Mouse (Mus musculus): ENCODE measurements at regions not wholly inside any gene's neighbourhood (a gene's known extent, or its start where the extent isn't known, plus 50 kb on each side); places are given as distances from the start of the nearest gene placed in this dataset.

- Histone ChIP-seq H3K27me3 (ENCODE audit: insufficient read depth, low read length) (peaks cover 5% of the 10 kb centered on the region), H3K9me3 (ENCODE audit: low read length) (no peaks in the 10 kb centered on the region), H3K36me3 (ENCODE audit: insufficient read depth, low read length) (no peaks in the 10 kb centered on the region), H3K4me3 (replicated peaks; ENCODE audit: low read length) (no peak overlapping the region), H3K4me1 (replicated peaks; ENCODE audit: low read depth, low read length) (no peaks in the 10 kb centered on the region)
- TF ChIP-seq NANOG (IDR thresholded peaks at IDR 0.05; ENCODE audit: borderline replicate concordance, low read length): no peak
Measured at GRCm38 (mm10) chr8:116412703-116413102, 92.1 kb upstream of the Dynlrb2 start.

- no peaks in the 10 kb centered on the region for H3K4me1 ChIP-seq (replicated peaks; ENCODE audit: low read depth, low read length)
- H3K9me3 ChIP-seq (ENCODE audit: low read length): no peaks in the 10 kb centered on the region
- H3K27me3 ChIP-seq (ENCODE audit: insufficient read depth, low read length): peaks cover 2% of the 10 kb centered on the region; the same call in 1 of the 2 replicates
- TF ChIP-seq NANOG (IDR thresholded peaks at IDR 0.05; ENCODE audit: borderline replicate concordance, low read length): no peak
- TF ChIP-seq CTCF (conservative IDR thresholded peaks at IDR 0.05; ENCODE audit: low read length): no peak
- TF ChIP-seq POU5F1 (IDR thresholded peaks at IDR 0.05; ENCODE audit: borderline replicate concordance, low read length): no peak
- no peaks in the 10 kb centered on the region for H3K36me3 ChIP-seq (ENCODE audit: insufficient read depth, low read length)
- H3K4me3 ChIP-seq (replicated peaks; ENCODE audit: low read length): no peak overlapping the region
Measured at GRCm38 (mm10) chr8:116410041-116410440, 94.7 kb upstream of the Dynlrb2 start.

- Histone ChIP-seq H3K4me3 (replicated peaks; ENCODE audit: low read length) (no peak overlapping the region), H3K36me3 (ENCODE audit: insufficient read depth, low read length) (no peaks in the 10 kb centered on the region), H3K4me1 (replicated peaks; ENCODE audit: low read depth, low read length) (no peaks in the 10 kb centered on the region), H3K9me3 (ENCODE audit: low read length) (no peaks in the 10 kb centered on the region), H3K27me3 (ENCODE audit: insufficient read depth, low read length) (peaks cover 2% of the 10 kb centered on the region; the same call in 1 of the 2 replicates)
- TF ChIP-seq CTCF (conservative IDR thresholded peaks at IDR 0.05; ENCODE audit: low read length) (no peak), POU5F1 (IDR thresholded peaks at IDR 0.05; ENCODE audit: borderline replicate concordance, low read length) (no peak), NANOG (IDR thresholded peaks at IDR 0.05; ENCODE audit: borderline replicate concordance, low read length) (no peak)
Measured at GRCm38 (mm10) chr8:116409011-116409410, 95.8 kb upstream of the Dynlrb2 start.

GRCm38 (mm10) chr8:116404571-116404970 is 100.2 kb upstream of the Dynlrb2 start:
- no peaks in the 10 kb centered on the region for H3K27me3 ChIP-seq (ENCODE audit: insufficient read depth, low read length)
- H3K9me3 ChIP-seq (ENCODE audit: low read length): peaks cover 6% of the 10 kb centered on the region
- no peak for TF ChIP-seq POU5F1 (IDR thresholded peaks at IDR 0.05; ENCODE audit: borderline replicate concordance, low read length)
- TF ChIP-seq CTCF (conservative IDR thresholded peaks at IDR 0.05; ENCODE audit: low read length): no peak
- no peak for TF ChIP-seq NANOG (IDR thresholded peaks at IDR 0.05; ENCODE audit: borderline replicate concordance, low read length)
- H3K4me1 ChIP-seq (replicated peaks; ENCODE audit: low read depth, low read length): no peaks in the 10 kb centered on the region
- no peaks in the 10 kb centered on the region for H3K36me3 ChIP-seq (ENCODE audit: insufficient read depth, low read length)
- H3K4me3 ChIP-seq (replicated peaks; ENCODE audit: low read length): no peak overlapping the region

DNA sequence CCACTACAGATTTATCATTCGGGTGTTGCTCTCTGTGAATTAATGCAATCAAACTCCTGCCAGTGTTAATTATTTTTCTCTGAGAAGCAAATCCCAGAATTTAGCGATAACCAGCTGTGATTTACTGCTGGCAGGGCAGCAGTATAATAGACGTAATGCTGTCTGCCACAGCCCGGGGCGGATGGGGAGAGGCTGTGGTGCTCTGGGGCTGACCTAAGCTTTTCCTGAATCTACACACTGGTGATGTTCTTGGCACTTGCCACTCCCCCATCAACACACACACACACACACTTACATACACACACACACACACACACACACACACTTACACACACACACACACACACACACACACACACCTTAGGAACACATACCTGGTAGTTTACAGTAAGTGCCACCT is 101.4 kb upstream of the Dynlrb2 start:
- Histone ChIP-seq H3K4me1 (replicated peaks; ENCODE audit: low read depth, low read length) (no peaks in the 10 kb centered on the region), H3K9me3 (ENCODE audit: low read length) (peaks cover 7% of the 10 kb centered on the region), H3K27me3 (ENCODE audit: insufficient read depth, low read length) (no peaks in the 10 kb centered on the region), H3K36me3 (ENCODE audit: insufficient read depth, low read length) (no peaks in the 10 kb centered on the region), H3K4me3 (replicated peaks; ENCODE audit: low read length) (no peak overlapping the region)
- TF ChIP-seq CTCF (conservative IDR thresholded peaks at IDR 0.05; ENCODE audit: low read length): no peak

- no peak for TF ChIP-seq CTCF (conservative IDR thresholded peaks at IDR 0.05; ENCODE audit: low read length)
- TF ChIP-seq POU5F1 (IDR thresholded peaks at IDR 0.05; ENCODE audit: borderline replicate concordance, low read length): no peak
- TF ChIP-seq NANOG (IDR thresholded peaks at IDR 0.05; ENCODE audit: borderline replicate concordance, low read length): no peak
- H3K4me3 ChIP-seq (replicated peaks; ENCODE audit: low read length): no peak overlapping the region
- peaks cover 11% of the 10 kb centered on the region for H3K9me3 ChIP-seq (ENCODE audit: low read length)
- no peaks in the 10 kb centered on the region for H3K4me1 ChIP-seq (replicated peaks; ENCODE audit: low read depth, low read length)
- no peaks in the 10 kb centered on the region for H3K27me3 ChIP-seq (ENCODE audit: insufficient read depth, low read length)
- H3K36me3 ChIP-seq (ENCODE audit: insufficient read depth, low read length): no peaks in the 10 kb centered on the region
Measured at GRCm38 (mm10) chr8:116399452-116399851, 105.3 kb upstream of the Dynlrb2 start.

DNA sequence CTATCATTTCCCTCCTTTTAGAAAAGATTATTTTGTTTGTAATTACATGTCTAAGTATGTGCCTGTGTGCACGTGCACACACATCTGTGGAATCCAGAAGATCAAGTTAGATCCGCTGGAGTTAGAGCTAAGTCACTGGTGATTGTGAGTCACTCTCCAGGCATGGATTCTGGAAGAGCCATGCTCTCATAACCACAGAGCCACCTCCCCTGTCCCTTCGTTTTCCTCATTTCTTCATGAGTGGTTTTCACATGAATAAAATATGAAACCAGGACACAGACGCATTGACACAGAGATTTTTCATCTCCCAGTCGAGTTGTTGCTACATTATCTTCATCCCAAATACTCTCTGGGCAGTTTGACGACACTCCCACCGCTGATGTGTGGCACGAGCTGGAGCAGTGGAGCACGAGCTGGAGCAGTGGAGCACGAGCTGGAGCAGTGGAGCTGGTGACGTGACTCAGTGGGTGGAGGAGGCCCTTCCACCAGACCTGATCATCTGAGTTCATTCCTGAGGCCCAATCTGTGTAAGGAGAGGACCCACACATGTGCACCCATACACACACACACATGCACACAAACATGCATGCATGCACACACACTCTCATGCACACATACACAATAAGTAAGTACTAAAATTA is 106.1 kb upstream of the Dynlrb2 start:
- H3K9me3 ChIP-seq (ENCODE audit: low read length): peaks cover 11% of the 10 kb centered on the region
- TF ChIP-seq CTCF (conservative IDR thresholded peaks at IDR 0.05; ENCODE audit: low read length) (no peak), NANOG (IDR thresholded peaks at IDR 0.05; ENCODE audit: borderline replicate concordance, low read length) (no peak), POU5F1 (IDR thresholded peaks at IDR 0.05; ENCODE audit: borderline replicate concordance, low read length) (no peak)
- H3K27me3 ChIP-seq (ENCODE audit: insufficient read depth, low read length): no peaks in the 10 kb centered on the region
- no peak overlapping the region for H3K4me3 ChIP-seq (replicated peaks; ENCODE audit: low read length)
- no peaks in the 10 kb centered on the region for H3K36me3 ChIP-seq (ENCODE audit: insufficient read depth, low read length)
- no peaks in the 10 kb centered on the region for H3K4me1 ChIP-seq (replicated peaks; ENCODE audit: low read depth, low read length)

- Histone ChIP-seq H3K4me1 (replicated peaks; ENCODE audit: low read depth, low read length) (peaks cover 13% of the 10 kb centered on the region), H3K9me3 (ENCODE audit: low read length) (no peaks in the 10 kb centered on the region), H3K4me3 (replicated peaks; ENCODE audit: low read length) (no peak overlapping the region), H3K36me3 (ENCODE audit: insufficient read depth, low read length) (no peaks in the 10 kb centered on the region), H3K27me3 (ENCODE audit: insufficient read depth, low read length) (peaks cover 14% of the 10 kb centered on the region)
- TF ChIP-seq POU5F1 (IDR thresholded peaks at IDR 0.05; ENCODE audit: borderline replicate concordance, low read length): no peak
- no peak for TF ChIP-seq NANOG (IDR thresholded peaks at IDR 0.05; ENCODE audit: borderline replicate concordance, low read length)
- no peak for TF ChIP-seq CTCF (conservative IDR thresholded peaks at IDR 0.05; ENCODE audit: low read length)
Measured at GRCm38 (mm10) chr8:116385193-116385955, 119.4 kb upstream of the Dynlrb2 start.

Data from E14TG2a.4 (cell line).